Mouse (Mus musculus): ENCODE data around the gene Tmem208. TPM values are rescaled to one million over a fixed set of nuclear protein-coding genes. Genes with fewer than 3 reads are reported as not detected.

Gene Tmem208
- polyA plus RNA-seq, 1 experiment from 2014 or later: 126 TPM

DNA sequence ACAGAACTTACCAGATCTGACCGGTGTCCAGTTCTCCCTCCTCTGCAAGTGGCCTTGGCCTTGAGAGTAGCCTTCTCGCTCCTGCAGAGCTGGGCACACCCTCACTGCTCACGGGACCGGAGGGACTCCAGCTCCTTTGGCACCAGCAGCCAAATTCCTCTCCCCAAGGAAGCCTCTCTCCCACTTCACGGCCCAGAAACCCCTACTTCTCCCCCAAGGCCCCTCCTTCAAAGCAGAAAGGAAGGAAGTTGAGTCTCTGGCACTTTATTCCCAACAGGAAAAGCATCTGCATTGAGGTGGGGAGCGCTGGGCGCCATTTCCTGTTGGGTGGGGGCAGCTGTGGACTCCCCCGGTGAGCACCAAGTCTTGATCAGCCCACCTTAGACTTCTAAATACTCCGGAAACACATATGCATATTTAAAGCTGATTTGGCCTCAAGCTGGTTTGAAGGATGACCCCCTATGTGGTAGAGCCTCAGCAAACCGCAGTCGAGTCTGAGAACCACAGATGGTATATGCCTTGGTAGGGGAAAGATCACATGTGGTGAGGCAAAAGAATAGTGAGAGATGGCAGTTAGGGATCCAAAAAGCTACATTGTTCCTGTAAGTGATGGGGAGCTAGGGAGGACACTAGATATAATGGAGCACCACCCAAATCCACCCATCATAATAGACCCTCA, 30.1 kb upstream of the Tmem208 start, which contains the start of gene Exoc3l:
TSS of gene Exoc3l (minus strand) at position 207 of the 679 bp plus-strand sequence.
- H3K27ac ChIP-seq (ENCODE audit: low read length): no peak within 1 kb of the TSS
- H3K36me3 ChIP-seq (ENCODE audit: control insufficient read depth, insufficient read depth): peaks cover 9% of the 10 kb centered on the region
- no peaks in the 10 kb centered on the region for H3K9me3 ChIP-seq (ENCODE audit: control insufficient read depth, low read length)
- peaks cover 20% of the 10 kb centered on the region for H3K4me1 ChIP-seq (replicated peaks; ENCODE audit: control insufficient read depth, insufficient read depth, low read length)
- 76% methylated on average over 11 of the region's 11 CpGs for WGBS
- H3K4me2 ChIP-seq (ENCODE audit: low read length): peak within 1 kb of the TSS; percentile 89
- H3K4me3 ChIP-seq (replicated peaks; ENCODE audit: low read length): no peak within 1 kb of the TSS; the same call in 1 of the 2 replicates
- H3K9ac ChIP-seq (replicated peaks; ENCODE audit: low read depth, low read length): no peak within 1 kb of the TSS
- no peaks in the 10 kb centered on the region for H3K27me3 ChIP-seq (replicated peaks; ENCODE audit: control insufficient read depth, insufficient read depth, low read length)
- no peak for ATAC-seq

DNA sequence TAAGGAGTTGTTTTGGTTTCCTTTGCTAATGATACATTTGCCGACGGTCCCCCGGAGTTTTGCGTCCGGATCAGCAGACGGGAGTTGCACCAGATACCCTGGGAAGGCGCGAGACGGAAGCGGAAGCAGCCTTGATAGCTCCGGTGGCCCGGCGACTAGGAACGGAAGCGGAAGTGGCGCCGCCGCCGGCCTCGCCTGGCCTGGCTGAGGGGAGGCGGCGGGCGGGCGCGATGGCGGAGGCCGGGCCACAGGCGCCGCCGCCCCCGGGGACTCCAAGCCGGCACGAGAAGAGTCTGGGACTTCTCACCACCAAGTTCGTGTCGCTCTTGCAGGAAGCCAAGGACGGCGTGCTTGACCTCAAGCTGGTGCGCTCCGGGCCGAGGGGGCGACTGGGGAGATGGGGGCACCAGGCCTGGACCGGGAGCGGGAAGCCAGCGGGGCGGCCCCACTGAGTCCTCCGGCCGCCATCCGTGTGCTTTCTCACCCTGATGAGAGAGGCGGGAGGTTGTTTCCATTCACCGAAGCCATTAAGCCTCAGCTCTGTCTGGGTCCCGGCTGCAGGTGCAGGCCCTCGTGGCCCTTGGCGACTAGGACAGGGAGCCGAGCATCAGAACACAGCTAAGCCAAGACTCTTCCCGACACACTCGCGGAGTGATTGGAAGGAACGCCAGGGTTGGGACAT, 28.5 kb upstream of the Tmem208 start, which contains the start of gene E2f4:
TSS of gene E2f4 (plus strand) at position 153 of the 682 bp plus-strand sequence.
- Histone ChIP-seq H3K27me3 (replicated peaks; ENCODE audit: control insufficient read depth, insufficient read depth, low read length) (no peaks in the 10 kb centered on the region), H3K4me3 (replicated peaks; ENCODE audit: low read length) (peak within 1 kb of the TSS; percentile 89), H3K9ac (replicated peaks; ENCODE audit: low read depth, low read length) (peak within 1 kb of the TSS; percentile 88), H3K36me3 (ENCODE audit: control insufficient read depth, insufficient read depth) (peaks cover 21% of the 10 kb centered on the region), H3K9me3 (ENCODE audit: control insufficient read depth, low read length) (no peaks in the 10 kb centered on the region), H3K27ac (ENCODE audit: low read length) (peak within 1 kb of the TSS; percentile 54; the same call in 1 of the 2 replicates), H3K4me1 (replicated peaks; ENCODE audit: control insufficient read depth, insufficient read depth, low read length) (peaks cover 20% of the 10 kb centered on the region), H3K4me2 (ENCODE audit: low read length) (peak within 1 kb of the TSS; percentile 89)
- under 1% methylated on average over 56 of the region's 58 CpGs for whole genome bisulfite sequencing
- peak; percentile 95 for ATAC-seq

DNA sequence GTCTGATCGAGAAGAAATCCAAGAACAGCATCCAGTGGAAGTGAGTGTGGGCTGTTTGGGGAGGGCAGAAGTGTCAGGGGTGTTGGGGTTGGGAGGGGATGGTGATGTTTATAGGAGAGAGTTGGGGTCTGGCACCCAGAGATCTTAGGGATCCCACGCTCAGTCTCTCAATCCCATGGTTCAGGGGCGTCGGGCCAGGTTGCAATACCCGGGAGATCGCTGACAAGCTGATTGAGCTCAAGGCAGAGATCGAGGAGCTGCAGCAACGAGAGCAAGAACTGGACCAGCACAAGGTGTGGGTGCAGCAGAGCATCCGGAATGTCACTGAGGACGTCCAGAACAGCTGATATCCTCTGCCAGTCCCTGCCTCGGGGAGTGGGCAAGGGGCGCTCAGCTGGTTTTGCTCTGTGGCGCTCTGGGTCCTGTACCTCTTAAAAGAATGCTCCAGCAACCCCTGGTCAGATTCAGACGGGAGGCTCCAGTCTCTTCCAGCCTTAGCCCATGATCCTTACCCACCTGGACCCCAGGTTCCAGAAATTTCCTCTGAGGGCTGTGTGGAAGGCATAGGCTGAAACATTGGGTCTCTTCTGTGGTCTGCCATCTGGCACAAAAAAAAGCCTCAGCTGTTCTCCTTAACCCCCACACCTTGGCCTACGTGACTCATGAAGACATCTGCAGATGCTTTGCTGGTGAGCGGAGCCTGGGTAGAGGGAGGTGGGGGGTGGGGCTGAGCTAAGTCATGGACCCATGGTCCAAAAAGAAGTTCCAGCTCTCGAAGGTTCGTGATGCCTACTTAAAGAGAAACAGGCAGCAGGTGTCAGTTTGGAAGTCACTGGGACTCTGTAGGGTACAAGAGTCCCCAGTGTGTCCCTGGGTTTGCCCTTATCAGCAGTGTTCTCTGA, 27.6 kb upstream of the Tmem208 start:
- H3K4me1 ChIP-seq (replicated peaks; ENCODE audit: control insufficient read depth, insufficient read depth, low read length): peaks cover 20% of the 10 kb centered on the region
- H3K9ac ChIP-seq (replicated peaks; ENCODE audit: low read depth, low read length): peak overlapping the region; percentile 88
- H3K9me3 ChIP-seq (ENCODE audit: control insufficient read depth, low read length): no peaks in the 10 kb centered on the region
- no peak for ATAC-seq
- peak overlapping the region; percentile 89 for H3K4me3 ChIP-seq (replicated peaks; ENCODE audit: low read length)
- H3K36me3 ChIP-seq (ENCODE audit: control insufficient read depth, insufficient read depth): peaks cover 25% of the 10 kb centered on the region
- H3K27ac ChIP-seq (ENCODE audit: low read length): no peak overlapping the region
- H3K4me2 ChIP-seq (ENCODE audit: low read length): peak overlapping the region; percentile 89
- WGBS: 64% methylated on average over 18 of the region's 18 CpGs
- no peaks in the 10 kb centered on the region for H3K27me3 ChIP-seq (replicated peaks; ENCODE audit: control insufficient read depth, insufficient read depth, low read length)

DNA sequence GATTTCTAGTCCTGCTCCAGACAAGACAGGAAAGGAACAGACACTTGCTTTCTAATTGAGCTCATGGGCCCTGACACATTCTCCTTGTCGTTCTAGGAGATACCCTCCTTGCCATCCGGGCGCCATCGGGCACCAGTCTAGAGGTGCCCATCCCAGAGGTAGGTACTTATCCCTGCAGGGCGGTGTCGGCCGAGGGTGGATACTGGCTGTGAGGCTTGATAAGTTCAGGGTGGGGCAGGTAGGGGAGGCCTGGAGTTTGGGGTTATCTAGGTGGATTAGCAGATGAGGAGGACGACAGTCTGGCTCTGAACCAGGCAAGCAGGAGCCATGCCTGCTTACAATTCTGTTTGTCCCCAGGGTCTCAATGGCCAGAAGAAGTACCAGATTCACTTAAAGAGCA, 26.2 kb upstream of the Tmem208 start:
- 96% methylated on average over 8 of the region's 8 CpGs for WGBS
- no peaks in the 10 kb centered on the region for H3K9me3 ChIP-seq (ENCODE audit: control insufficient read depth, low read length)
- no peak overlapping the region for H3K4me2 ChIP-seq (ENCODE audit: low read length)
- no peak for ATAC-seq
- H3K4me1 ChIP-seq (replicated peaks; ENCODE audit: control insufficient read depth, insufficient read depth, low read length): peaks cover 20% of the 10 kb centered on the region
- no peak overlapping the region for H3K4me3 ChIP-seq (replicated peaks; ENCODE audit: low read length)
- peaks cover 29% of the 10 kb centered on the region for H3K36me3 ChIP-seq (ENCODE audit: control insufficient read depth, insufficient read depth)
- H3K9ac ChIP-seq (replicated peaks; ENCODE audit: low read depth, low read length): no peak overlapping the region
- no peaks in the 10 kb centered on the region for H3K27me3 ChIP-seq (replicated peaks; ENCODE audit: control insufficient read depth, insufficient read depth, low read length)
- H3K27ac ChIP-seq (ENCODE audit: low read length): no peak overlapping the region

DNA sequence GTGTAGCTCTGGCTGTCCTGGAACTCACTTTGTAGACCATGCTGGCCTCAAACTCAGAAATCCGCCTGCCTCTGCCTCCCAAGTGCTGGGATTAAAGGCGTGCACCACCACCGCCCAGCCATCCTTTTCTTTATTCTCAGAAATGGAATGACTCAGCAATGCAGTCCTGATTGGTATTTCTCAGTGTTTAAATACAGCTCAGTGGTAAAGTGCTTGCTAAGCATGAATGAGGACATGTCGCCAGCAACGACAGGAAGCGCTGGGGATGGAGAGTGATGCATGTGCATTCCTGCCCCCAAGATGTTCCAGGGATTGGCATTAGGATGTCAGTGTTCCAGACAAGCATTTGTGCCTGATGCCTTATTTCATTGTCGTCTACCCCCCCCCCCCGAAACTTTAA, 22.8 kb upstream of the Tmem208 start:
- Histone ChIP-seq H3K4me3 (replicated peaks; ENCODE audit: low read length) (no peak overlapping the region), H3K27ac (ENCODE audit: low read length) (no peak overlapping the region), H3K9ac (replicated peaks; ENCODE audit: low read depth, low read length) (no peak overlapping the region), H3K4me1 (replicated peaks; ENCODE audit: control insufficient read depth, insufficient read depth, low read length) (peaks cover 20% of the 10 kb centered on the region), H3K4me2 (ENCODE audit: low read length) (no peak overlapping the region), H3K9me3 (ENCODE audit: control insufficient read depth, low read length) (no peaks in the 10 kb centered on the region), H3K36me3 (ENCODE audit: control insufficient read depth, insufficient read depth) (peaks cover 37% of the 10 kb centered on the region), H3K27me3 (replicated peaks; ENCODE audit: control insufficient read depth, insufficient read depth, low read length) (no peaks in the 10 kb centered on the region)
- no peak for ATAC-seq
- WGBS: 87% methylated on average over 8 of the region's 8 CpGs

DNA sequence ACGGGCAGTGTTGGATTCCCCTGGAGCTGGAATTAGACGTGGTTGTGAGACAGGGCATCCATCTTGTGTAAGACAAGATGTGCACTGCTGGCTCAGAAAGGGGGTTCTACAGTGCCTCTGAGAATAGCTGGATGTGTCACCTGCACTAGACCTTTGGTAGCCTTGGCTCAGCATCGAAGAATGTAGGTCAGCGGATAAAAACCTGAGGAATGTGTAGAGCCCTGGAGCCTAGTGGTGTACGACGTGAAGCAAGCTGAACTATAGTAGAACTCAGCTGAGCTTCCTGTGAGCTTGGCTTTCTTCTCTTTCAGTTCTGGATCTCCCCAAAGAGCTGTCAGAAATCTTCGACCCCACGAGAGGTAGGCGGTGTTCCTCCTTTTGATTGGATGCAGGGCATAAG, 22.3 kb upstream of the Tmem208 start:
- H3K36me3 ChIP-seq (ENCODE audit: control insufficient read depth, insufficient read depth): peaks cover 37% of the 10 kb centered on the region
- H3K27me3 ChIP-seq (replicated peaks; ENCODE audit: control insufficient read depth, insufficient read depth, low read length): no peaks in the 10 kb centered on the region
- 86% methylated on average over 9 of the region's 9 CpGs for WGBS
- H3K4me2 ChIP-seq (ENCODE audit: low read length): no peak overlapping the region
- ATAC-seq: no peak
- H3K4me3 ChIP-seq (replicated peaks; ENCODE audit: low read length): no peak overlapping the region
- no peak overlapping the region for H3K27ac ChIP-seq (ENCODE audit: low read length)
- H3K9me3 ChIP-seq (ENCODE audit: control insufficient read depth, low read length): no peaks in the 10 kb centered on the region
- H3K9ac ChIP-seq (replicated peaks; ENCODE audit: low read depth, low read length): no peak overlapping the region
- H3K4me1 ChIP-seq (replicated peaks; ENCODE audit: control insufficient read depth, insufficient read depth, low read length): peaks cover 15% of the 10 kb centered on the region

DNA sequence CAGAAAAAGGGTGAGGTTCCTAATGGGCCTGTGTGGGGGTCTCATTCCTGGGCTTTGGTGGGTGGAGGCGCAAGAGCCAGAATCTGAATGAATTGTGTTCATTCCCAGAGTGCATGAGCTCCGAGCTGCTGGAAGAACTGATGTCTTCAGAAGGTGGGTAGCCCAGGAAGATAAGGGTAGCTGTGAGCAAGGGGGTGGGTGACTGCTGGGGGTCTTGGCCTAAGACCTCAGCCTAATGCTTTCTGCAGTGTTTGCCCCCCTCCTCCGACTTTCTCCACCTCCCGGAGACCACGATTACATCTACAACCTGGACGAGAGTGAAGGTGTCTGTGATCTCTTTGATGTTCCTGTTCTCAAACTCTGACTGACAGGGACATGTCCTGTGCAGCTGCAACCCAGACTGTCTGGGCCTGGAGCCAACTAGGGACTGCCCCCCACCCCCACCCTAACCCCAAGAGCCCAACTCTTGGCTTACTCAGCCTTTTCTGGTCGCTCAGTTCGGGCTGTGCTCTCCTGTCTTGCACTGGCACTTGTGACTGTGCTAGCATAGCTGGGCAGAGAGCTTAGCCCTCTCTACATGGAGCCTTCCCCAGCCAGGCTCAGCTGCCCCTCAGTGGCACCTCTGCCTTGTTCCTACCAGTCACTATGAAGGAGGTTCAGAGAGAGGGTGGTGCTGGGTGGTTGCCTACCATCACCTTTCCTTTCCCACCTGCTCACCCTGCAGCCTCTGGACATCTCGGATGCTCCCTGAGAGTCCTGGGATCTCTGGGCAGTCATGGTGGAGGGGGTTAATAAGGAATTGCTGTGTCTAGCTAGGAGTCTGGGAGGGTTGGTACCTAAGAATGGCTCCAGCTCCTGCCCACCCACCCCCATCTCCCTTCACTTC, 21.6 kb upstream of the Tmem208 start:
- no peaks in the 10 kb centered on the region for H3K27me3 ChIP-seq (replicated peaks; ENCODE audit: control insufficient read depth, insufficient read depth, low read length)
- ATAC-seq: peak; percentile 21; the same call in 1 of the 2 replicates
- no peaks in the 10 kb centered on the region for H3K9me3 ChIP-seq (ENCODE audit: control insufficient read depth, low read length)
- H3K4me1 ChIP-seq (replicated peaks; ENCODE audit: control insufficient read depth, insufficient read depth, low read length): peaks cover 8% of the 10 kb centered on the region
- no peak overlapping the region for H3K4me2 ChIP-seq (ENCODE audit: low read length)
- 68% methylated on average over 9 of the region's 9 CpGs for WGBS
- H3K9ac ChIP-seq (replicated peaks; ENCODE audit: low read depth, low read length): no peak overlapping the region
- no peak overlapping the region for H3K4me3 ChIP-seq (replicated peaks; ENCODE audit: low read length)
- peaks cover 37% of the 10 kb centered on the region for H3K36me3 ChIP-seq (ENCODE audit: control insufficient read depth, insufficient read depth)
- H3K27ac ChIP-seq (ENCODE audit: low read length): no peak overlapping the region

DNA sequence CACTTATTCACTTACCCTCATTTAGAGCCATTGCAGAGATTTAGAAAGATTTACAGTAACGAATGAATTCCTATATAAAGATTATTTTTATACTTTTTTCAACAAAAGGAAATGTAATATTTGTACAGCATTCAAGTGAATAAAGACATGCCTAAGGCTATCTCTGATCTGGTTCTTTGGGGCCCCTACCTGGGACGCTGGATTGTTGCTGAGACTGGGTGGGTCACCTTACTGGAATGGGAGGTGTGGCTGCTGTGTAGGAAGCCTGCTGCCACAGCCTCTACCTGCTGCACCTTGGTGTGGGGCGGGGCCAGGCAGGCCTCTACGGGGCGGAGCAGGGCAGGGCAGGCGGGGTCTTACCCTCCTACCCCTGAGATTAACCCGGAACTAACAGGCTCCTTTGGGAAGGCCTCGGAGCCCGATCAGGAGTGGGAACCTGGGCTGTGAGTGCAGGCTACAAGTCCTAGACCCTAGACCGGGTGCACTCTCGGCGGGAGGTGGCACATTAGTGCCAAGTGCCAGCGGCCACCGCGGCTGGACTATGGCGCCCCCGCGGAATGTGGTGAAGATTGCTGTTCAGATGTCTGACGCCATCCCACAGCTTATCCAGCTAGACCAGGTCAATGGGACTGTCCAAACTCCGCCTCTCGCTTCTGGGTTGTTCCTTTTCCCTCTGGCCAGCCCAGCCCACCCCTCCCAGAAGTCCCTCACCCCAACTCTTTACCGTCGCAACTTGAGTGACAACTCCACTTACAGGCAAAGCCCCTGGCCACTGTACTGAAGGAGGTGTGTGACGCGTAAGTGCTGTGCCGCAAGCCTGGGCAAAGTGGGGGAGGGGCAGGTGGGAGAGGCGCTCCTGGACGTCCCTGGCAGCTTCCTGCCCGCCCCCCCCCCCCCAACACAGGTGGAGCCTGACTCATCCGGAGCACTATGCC, 20.7 kb upstream of the Tmem208 start, which contains the start of gene Elmo3:
TSS of gene Elmo3 (plus strand) at position 391 of the 935 bp plus-strand sequence.
- Histone ChIP-seq H3K36me3 (ENCODE audit: control insufficient read depth, insufficient read depth) (peaks cover 29% of the 10 kb centered on the region), H3K27ac (ENCODE audit: low read length) (no peak within 1 kb of the TSS), H3K4me1 (replicated peaks; ENCODE audit: control insufficient read depth, insufficient read depth, low read length) (peaks cover 8% of the 10 kb centered on the region), H3K9me3 (ENCODE audit: control insufficient read depth, low read length) (no peaks in the 10 kb centered on the region), H3K4me3 (replicated peaks; ENCODE audit: low read length) (no peak within 1 kb of the TSS; the same call in 1 of the 2 replicates), H3K4me2 (ENCODE audit: low read length) (peak within 1 kb of the TSS; percentile 31), H3K27me3 (replicated peaks; ENCODE audit: control insufficient read depth, insufficient read depth, low read length) (no peaks in the 10 kb centered on the region), H3K9ac (replicated peaks; ENCODE audit: low read depth, low read length) (no peak within 1 kb of the TSS)
- peak; percentile 15; the same call in 1 of the 2 replicates for ATAC-seq
- 7% methylated on average over 30 of the region's 30 CpGs for WGBS
